Mouse (Mus musculus): ENCODE data around the gene Ncoa7.

- TF ChIP-seq CTCF (IDR thresholded peaks at IDR 0.05; ENCODE audit: control insufficient read depth, insufficient read depth, low read length) = no peak
- TF ChIP-seq POLR2A (IDR thresholded peaks at IDR 0.05; ENCODE audit: borderline replicate concordance, control insufficient read depth, low read depth, low read length) = no peak
These were observed 27.6 kb downstream of the Ncoa7 start for GRCm38 (mm10) chr10:30775568-30775967.

All from bone marrow, adult 2 months (tissue).